ENCODE assay signal across 9 mouse cellular contexts in genomic region chr6:107531526-107532080, GRCm38 (mm10). TPM values are rescaled to one million over a fixed set of nuclear protein-coding genes. Genes with fewer than 3 reads are reported as not detected.
A peak's percentile ranks its signal among the peaks of the same experiment; 100 is the strongest.
DNase-seq lines count a peak whose midpoint lies in the region; ATAC-seq lines count a peak whose summit lies in the region.
"Had no signal": no experiment of that assay in that cellular context is flagged by ENCODE, and none has a peak within 500 bp of the region (broad histone marks: within the 10 kb centered on the region; RNA-seq: fewer than 3 reads in every experiment).

No protein-coding gene starts in this region.

- ATAC-seq in limb, embryonic 12.5 days (ENCODE audit: insufficient number of reproducible peaks, insufficient read depth, low FRiP score, low TSS enrichment, low read depth), result no peak
- ATAC-seq in embryonic facial prominence, embryonic 13.5 days (ENCODE audit: insufficient number of reproducible peaks, insufficient read depth, low FRiP score, low TSS enrichment, low read depth), result no peak
- ATAC-seq in hindbrain, embryonic 16.5 days, result no peak
- no peak for ATAC-seq in neural tube, embryonic 14.5 days (ENCODE audit: low read depth)

- peak overlapping the region; percentile 63 for H3K4me3 ChIP-seq in limb, embryonic 12.5 days (replicated peaks)
- no peak overlapping the region for H3K4me3 ChIP-seq in limb, embryonic 10.5 days
- H3K4me3 ChIP-seq in embryonic facial prominence, embryonic 13.5 days, result peak overlapping the region; percentile 64
- H3K4me3 ChIP-seq in hindbrain, embryonic 16.5 days (ENCODE audit: low read length), result peak overlapping the region; percentile 91
- peak overlapping the region; percentile 89 for H3K4me3 ChIP-seq in neural tube, embryonic 14.5 days (ENCODE audit: low read depth, low read length)

- peak overlapping the region; percentile 98 for H3K4me2 ChIP-seq in limb, embryonic 12.5 days
- H3K4me2 ChIP-seq in embryonic facial prominence, embryonic 13.5 days, result peak overlapping the region; percentile 98
- peak overlapping the region; percentile 72 for H3K4me2 ChIP-seq in hindbrain, embryonic 16.5 days (ENCODE audit: low read length)
- H3K4me2 ChIP-seq in neural tube, embryonic 14.5 days (ENCODE audit: low read depth, low read length), result peak overlapping the region; percentile 71

- no peak overlapping the region for H3K27ac ChIP-seq in limb, embryonic 12.5 days
- H3K27ac ChIP-seq in limb, embryonic 10.5 days, result no peak overlapping the region
- no peak overlapping the region for H3K27ac ChIP-seq in embryonic facial prominence, embryonic 13.5 days
- peak overlapping the region; percentile 94 for H3K27ac ChIP-seq in hindbrain, embryonic 16.5 days (ENCODE audit: low read depth, low read length)
- H3K27ac ChIP-seq in neural tube, embryonic 14.5 days (ENCODE audit: low read depth, low read length), result peak overlapping the region; percentile 93; the same call in 1 of the 2 replicates

- peaks cover 4% of the 10 kb centered on the region; the same call in 1 of the 2 replicates for H3K4me1 ChIP-seq in limb, embryonic 12.5 days (replicated peaks)
- peaks cover 19% of the 10 kb centered on the region for H3K4me1 ChIP-seq in limb, embryonic 10.5 days
- H3K4me1 ChIP-seq in embryonic facial prominence, embryonic 13.5 days, result peaks cover 17% of the 10 kb centered on the region
- H3K4me1 ChIP-seq in hindbrain, embryonic 16.5 days (ENCODE audit: control insufficient read depth, insufficient read depth, low read depth, low read length), result peaks cover 24% of the 10 kb centered on the region
- peaks cover 22% of the 10 kb centered on the region for H3K4me1 ChIP-seq in neural tube, embryonic 14.5 days (ENCODE audit: control insufficient read depth, insufficient read depth, low read length)

- 54% methylated on average over 8 of the region's 8 CpGs for WGBS in limb, embryonic 12.5 days
- 54% methylated on average over 8 of the region's 8 CpGs for WGBS in limb, embryonic 10.5 days
- 32% methylated on average over 8 of the region's 8 CpGs for WGBS in embryonic facial prominence, embryonic 13.5 days
- 20% methylated on average over 8 of the region's 8 CpGs for WGBS in hindbrain, embryonic 16.5 days
- WGBS in neural tube, embryonic 14.5 days, result 17% methylated on average over 8 of the region's 8 CpGs

- no peaks in the 10 kb centered on the region for H3K9me3 ChIP-seq in limb, embryonic 12.5 days
- H3K9me3 ChIP-seq in limb, embryonic 10.5 days (replicated peaks), result no peaks in the 10 kb centered on the region
- H3K9me3 ChIP-seq in embryonic facial prominence, embryonic 13.5 days, result no peaks in the 10 kb centered on the region
- H3K9me3 ChIP-seq in hindbrain, embryonic 16.5 days (ENCODE audit: control insufficient read depth, low read length), result no peaks in the 10 kb centered on the region
- no peaks in the 10 kb centered on the region for H3K9me3 ChIP-seq in neural tube, embryonic 14.5 days (ENCODE audit: control insufficient read depth, low read length)

- H3K36me3 ChIP-seq in limb, embryonic 12.5 days, result no peaks in the 10 kb centered on the region
- H3K36me3 ChIP-seq in limb, embryonic 10.5 days, result no peaks in the 10 kb centered on the region
- H3K36me3 ChIP-seq in embryonic facial prominence, embryonic 13.5 days, result no peaks in the 10 kb centered on the region
- no peaks in the 10 kb centered on the region for H3K36me3 ChIP-seq in hindbrain, embryonic 16.5 days (ENCODE audit: control insufficient read depth, insufficient read depth, low read length)
- no peaks in the 10 kb centered on the region for H3K36me3 ChIP-seq in neural tube, embryonic 14.5 days (ENCODE audit: control insufficient read depth, insufficient read depth, low read length)
- H3K36me3 ChIP-seq: G1E had no signal

- H3K27me3 ChIP-seq in limb, embryonic 12.5 days, result peaks cover 30% of the 10 kb centered on the region
- H3K27me3 ChIP-seq in limb, embryonic 10.5 days (ENCODE audit: low read depth, poor library complexity, severe bottlenecking), result peaks cover 29% of the 10 kb centered on the region
- H3K27me3 ChIP-seq in embryonic facial prominence, embryonic 13.5 days, result peaks cover 25% of the 10 kb centered on the region
- H3K27me3 ChIP-seq in hindbrain, embryonic 16.5 days (replicated peaks; ENCODE audit: control insufficient read depth, insufficient read depth, low read length), result no peaks in the 10 kb centered on the region
- no peaks in the 10 kb centered on the region; the same call in 1 of the 2 replicates for H3K27me3 ChIP-seq in neural tube, embryonic 14.5 days (ENCODE audit: control insufficient read depth, insufficient read depth, low read length)

- DNase-seq in limb, embryonic 10.5 days (ENCODE audit: low spot score), result no peak
- no peak for DNase-seq in layer of hippocampus, adult 9-11 months
- no peak for DNase-seq in layer of hippocampus, postnatal 14 days (ENCODE audit: low spot score in 2 of 2)
- no peak for DNase-seq in heart, postnatal 4 days

- H3K9ac ChIP-seq in limb, embryonic 12.5 days (replicated peaks), result peak overlapping the region; percentile 55; the same call in 1 of the 2 replicates
- H3K9ac ChIP-seq in embryonic facial prominence, embryonic 13.5 days, result no peak overlapping the region
- H3K9ac ChIP-seq in hindbrain, embryonic 16.5 days (ENCODE audit: low read depth, low read length), result peak overlapping the region; percentile 92
- peak overlapping the region; percentile 91 for H3K9ac ChIP-seq in neural tube, embryonic 14.5 days (replicated peaks; ENCODE audit: low read depth, low read length)

RNA-seq across cellular contexts. Expression of gene Lrrn1, which starts 2.0 kb away (rescaled TPM):
- polyA plus RNA-seq in limb, embryonic 12.5 days (2016; fragmentation: Nextera tagmentation; extraction: Ambion mirVana), result 45.8 and 50.1 TPM in 2 replicates
- polyA plus RNA-seq in limb, embryonic 10.5 days (2016; fragmentation: Nextera tagmentation; extraction: Ambion mirVana), result 6.4 and 14.5 TPM in 2 replicates
- polyA plus RNA-seq in embryonic facial prominence, embryonic 13.5 days (2015; fragmentation: Nextera tagmentation; extraction: Ambion mirVana), result 53.6 and 69.5 TPM in 2 replicates
- 72.7 and 84.0 TPM in 2 replicates for polyA plus RNA-seq in hindbrain, embryonic 16.5 days (2015; fragmentation: Nextera tagmentation; extraction: Ambion mirVana)
- 101 and 131 TPM in 2 replicates for polyA plus RNA-seq in neural tube, embryonic 14.5 days (2014; fragmentation: Nextera tagmentation; extraction: Ambion mirVana)
- 10 to 100 TPM; 75.1 to 75.9 TPM for total RNA-seq in layer of hippocampus, postnatal 14 days (2021)
- under 1 TPM; 0.61 to 0.71 TPM for total RNA-seq in heart, postnatal 4 days (2021)
- total RNA-seq: G1E had no signal
- polyA plus RNA-seq: G1E had no signal

Comparison
In these comparisons a context has a peak if more than half of its experiments do, and no peak if none do; other contexts are left out.
1. H3K27ac ChIP-seq: peak in hindbrain, embryonic 16.5 days (single experiment) and neural tube, embryonic 14.5 days (single experiment); none in limb, embryonic 12.5 days (single experiment), limb, embryonic 10.5 days (single experiment) and embryonic facial prominence, embryonic 13.5 days (single experiment).
2. Peak in every context shown above with its lines, with median percentiles within 50 percentile points of each other: H3K4me2 ChIP-seq.